Mouse (Mus musculus): ENCODE results near the gene Car9.
"Not testable (repeated sequence)": the region's sequence is repeated elsewhere in the genome, so short reads cannot be mapped to it uniquely, and the experiment has no call there.

Car9 gene

DNA sequence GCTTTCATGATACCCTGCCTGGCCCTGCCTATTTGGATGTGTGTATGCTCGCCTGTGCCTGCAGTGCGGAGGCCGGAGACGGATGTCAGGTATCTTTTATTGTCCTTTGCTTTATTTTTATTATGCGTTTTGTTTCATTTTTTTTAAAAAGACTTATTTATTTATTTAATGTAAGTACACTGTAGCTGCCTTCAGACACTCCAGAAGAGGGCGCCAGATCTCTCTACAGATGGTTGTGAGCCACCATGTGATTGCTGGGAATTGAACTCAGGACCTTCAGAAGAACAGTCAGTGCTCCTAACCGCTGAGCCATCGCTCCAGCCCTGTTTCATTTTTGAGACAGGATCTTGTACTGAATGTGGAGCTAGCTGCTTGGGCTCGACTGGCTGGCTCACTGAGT, 21.7 kb downstream of the Car9 start:
- no peak for DNase-seq (ENCODE audit: low read depth, low spot score)

DNA sequence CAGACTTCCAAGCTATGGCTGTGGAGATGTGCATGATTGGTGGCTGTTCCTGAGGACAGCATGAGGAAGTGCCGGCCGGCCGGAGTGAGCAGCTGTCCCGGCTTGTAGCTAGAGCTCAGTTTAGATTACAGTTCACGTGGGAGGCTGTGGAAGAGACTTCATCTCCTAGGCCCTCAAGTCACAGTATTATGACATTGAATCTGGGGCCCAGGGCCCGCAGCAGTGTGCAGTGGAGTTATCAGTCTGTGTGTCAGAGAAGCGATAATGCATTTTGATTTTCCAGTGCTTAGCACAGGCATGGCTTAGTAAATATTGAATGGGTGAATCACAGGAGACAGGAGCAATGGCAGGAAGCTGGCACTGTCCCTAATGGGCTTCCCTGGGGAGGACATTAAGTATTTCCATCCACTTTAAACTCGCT, 23.3 kb downstream of the Car9 start:
- no peak for DNase-seq (ENCODE audit: low read depth, low spot score)

GRCm38 (mm10) chr4:43530581-43530980, 23.8 kb downstream of the Car9 start:
- DNase-seq (ENCODE audit: low read depth, low spot score), result peak; percentile 69

GRCm38 (mm10) chr4:43533270-43533669, 26.5 kb downstream of the Car9 start:
- no peak for DNase-seq (ENCODE audit: low read depth, low spot score)

GRCm38 (mm10) chr4:43535628-43536027, 28.9 kb downstream of the Car9 start:
- no peak for DNase-seq (ENCODE audit: low read depth, low spot score)

DNA sequence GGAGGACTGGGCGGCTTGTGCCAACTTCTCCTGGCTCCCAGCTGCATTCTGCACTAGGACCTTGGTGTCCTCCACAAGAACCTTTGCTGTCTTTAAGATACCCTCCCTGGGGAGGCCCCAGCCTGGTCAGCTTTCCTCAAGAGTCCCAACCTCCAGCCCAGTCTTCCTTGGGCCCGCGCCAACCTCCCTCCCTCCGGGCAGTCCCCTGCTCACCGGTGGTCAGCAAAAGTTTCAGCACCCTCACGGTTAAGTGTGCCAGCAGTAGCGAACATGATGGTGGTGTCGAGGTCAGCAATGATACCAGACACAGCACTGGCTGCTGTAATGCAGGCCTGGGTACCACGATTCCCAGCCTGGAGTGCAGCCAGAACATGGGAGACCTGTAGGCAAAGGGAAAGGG, 29.3 kb downstream of the Car9 start:
- DNase-seq (ENCODE audit: low read depth, low spot score), result no peak

- DNase-seq (ENCODE audit: low read depth, low spot score), result no peak
Observed at GRCm38 (mm10) chr4:43542044-43542443, 35.3 kb downstream of the Car9 start.

DNA sequence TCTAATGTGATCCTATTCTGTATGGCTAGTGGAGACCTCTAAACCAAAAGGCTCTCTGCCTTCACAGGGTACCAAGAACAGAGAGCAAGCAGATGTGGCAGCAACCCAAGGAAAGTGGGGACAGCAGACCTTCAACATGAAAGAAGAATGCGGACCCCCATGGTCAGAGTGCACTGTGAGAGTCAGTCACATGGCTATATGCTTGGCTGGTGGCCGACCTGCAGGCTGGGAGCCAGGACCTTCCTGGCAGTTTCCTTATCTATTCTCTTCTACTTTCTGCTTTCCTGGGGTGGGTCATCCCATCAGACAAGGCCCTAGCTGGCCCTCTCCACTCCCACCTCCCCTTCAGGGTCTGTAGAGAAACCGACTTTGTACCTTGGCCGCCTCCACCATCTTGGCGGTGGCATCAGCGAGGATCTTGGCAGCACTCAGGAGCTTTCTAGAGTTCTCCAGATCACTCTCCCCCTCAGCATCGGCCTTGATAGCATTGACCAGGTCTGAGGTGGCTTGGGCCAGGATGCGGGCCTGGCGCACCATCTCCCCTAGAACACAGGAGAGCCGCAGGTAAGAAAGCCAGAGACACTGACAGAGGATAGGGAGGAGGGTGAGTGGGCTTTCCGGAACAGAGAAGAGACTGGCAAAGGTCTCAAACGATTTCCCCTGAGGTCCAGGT, 39.7 kb downstream of the Car9 start:
- no peak for DNase-seq (ENCODE audit: low read depth, low spot score)

GRCm38 (mm10) chr4:43547160-43547559, 40.4 kb downstream of the Car9 start:
- no peak for DNase-seq (ENCODE audit: low read depth, low spot score)

DNA sequence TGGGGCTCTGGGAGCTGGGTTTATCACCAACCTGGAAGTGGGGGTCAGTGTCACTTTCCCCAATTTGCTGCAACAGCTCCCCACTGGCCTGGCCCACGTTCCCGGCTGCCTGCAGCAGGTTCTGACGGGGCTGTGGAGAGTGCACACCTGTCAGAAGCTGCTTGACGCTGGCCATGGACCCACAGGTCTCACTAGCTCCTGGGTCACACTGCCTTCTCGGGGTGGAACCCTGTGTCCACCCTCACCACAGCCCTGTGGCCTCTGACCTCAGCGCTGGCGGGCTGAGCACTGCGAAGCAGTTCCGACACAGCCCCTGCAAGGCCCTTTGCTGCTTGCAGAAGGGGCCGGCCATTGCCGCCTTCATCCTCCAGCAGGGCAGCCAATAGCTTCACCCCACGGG, 42.3 kb downstream of the Car9 start:
- DNase-seq (ENCODE audit: low read depth, low spot score), result no peak

- DNase-seq (ENCODE audit: low read depth, low spot score), result not testable (repeated sequence)
Observed at GRCm38 (mm10) chr4:43551854-43552253, 45.1 kb downstream of the Car9 start.

GRCm38 (mm10) chr4:43552437-43552836, 45.7 kb downstream of the Car9 start:
- no peak for DNase-seq (ENCODE audit: low read depth, low spot score)

GRCm38 (mm10) chr4:43553891-43554290, 47.1 kb downstream of the Car9 start:
- DNase-seq (ENCODE audit: low read depth, low spot score), result no peak

DNA sequence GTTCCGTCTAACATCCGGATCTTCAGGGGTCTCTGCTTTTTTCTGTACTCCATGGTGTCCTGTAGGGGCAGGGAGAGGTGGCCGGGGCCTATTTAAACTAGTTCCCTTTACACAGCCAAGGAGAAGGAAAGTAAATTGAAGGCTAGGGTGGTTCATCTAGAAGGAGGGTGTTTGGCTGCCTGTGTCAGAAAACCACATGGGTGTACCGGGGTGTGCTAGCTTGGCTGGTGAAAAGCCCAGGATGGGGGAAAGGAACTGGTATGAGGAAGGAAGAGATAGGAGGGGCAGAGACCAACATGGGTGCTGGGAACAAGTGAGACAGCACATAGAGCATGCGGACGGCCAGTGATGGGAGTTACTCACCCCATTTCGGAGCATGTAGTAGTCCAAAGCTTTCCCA, 49.2 kb downstream of the Car9 start:
- DNase-seq (ENCODE audit: low read depth, low spot score), result no peak

GRCm38 (mm10) chr4:43558028-43558630, 51.4 kb downstream of the Car9 start:
- DNase-seq (ENCODE audit: low read depth, low spot score), result no peak

- DNase-seq (ENCODE audit: low read depth, low spot score), result no peak
Observed at GRCm38 (mm10) chr4:43558631-43559356, 52.0 kb downstream of the Car9 start.

DNA sequence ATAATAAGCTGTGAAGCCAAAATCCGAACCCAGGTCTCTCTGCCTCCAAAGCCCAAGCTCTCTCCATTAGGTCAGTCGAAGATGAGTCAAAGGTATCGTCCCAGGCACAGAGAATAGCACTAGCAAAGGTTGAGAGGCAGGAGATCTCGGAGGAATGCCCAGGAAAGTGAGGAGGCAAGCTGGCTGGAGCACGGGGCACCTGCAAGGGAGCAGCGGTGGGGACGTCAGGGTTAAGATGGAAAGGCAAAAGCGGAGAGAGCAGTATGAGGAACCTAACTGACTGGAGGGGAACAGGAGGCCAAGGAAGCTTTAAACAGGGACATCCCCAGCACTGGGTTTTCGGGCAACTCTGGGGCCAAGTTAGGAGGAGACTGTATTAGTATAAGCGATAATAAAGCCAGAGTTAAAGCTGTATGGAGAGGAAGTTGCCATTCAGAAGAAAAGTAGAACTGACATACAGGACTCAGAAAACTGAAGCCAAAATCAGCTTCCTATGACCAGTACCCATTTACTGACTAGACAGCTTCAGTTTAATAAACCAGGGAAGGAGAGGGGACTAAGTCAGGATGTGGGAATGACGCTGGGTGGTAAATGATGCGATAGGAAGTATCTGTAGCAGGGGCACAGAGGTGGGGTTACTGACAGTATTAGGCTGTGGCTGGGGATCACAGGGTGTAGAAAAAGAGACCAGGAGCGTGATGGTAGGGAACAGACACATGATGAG, 52.9 kb downstream of the Car9 start:
- DNase-seq (ENCODE audit: low read depth, low spot score), result no peak

DNA sequence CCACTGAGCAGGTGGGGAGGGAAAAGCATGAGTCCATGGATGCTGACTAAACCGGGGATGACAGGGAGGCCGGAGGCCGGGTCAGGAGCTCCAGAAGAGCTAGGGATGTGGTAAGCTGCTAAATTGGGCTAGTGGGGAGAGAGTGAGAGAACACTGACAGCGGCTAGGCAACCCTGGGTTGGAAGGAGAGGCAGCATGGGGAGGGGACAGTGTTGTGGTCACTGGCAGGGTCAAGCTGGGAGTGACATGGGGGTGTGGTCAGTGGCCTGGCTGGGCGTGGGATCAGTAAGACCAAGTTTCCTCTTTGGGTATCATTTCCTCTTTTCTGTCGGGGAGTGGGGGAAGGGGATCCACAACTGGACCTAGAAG, 53.5 kb downstream of the Car9 start:
- DNase-seq (ENCODE audit: low read depth, low spot score), result no peak

DNA sequence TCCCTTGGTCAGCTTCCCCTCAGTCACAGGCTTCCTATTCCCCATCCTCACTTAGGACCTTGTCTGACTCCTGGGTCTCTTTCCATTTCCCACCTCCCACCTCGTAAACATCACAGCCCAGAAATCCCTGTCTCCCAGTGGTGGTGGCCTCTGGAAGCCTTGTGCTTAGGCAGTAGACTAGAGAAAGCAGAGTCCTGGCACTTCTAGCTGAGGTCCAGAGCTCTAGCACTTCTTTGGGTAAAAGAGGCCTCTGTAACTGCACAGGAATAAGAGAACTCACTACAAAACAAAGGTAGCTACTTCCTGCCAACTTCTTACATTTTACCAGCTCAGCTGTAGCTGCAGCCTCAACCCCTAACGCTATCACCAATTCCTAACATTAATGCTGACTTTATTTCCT, 54.2 kb downstream of the Car9 start:
- no peak for DNase-seq (ENCODE audit: low read depth, low spot score)

DNA sequence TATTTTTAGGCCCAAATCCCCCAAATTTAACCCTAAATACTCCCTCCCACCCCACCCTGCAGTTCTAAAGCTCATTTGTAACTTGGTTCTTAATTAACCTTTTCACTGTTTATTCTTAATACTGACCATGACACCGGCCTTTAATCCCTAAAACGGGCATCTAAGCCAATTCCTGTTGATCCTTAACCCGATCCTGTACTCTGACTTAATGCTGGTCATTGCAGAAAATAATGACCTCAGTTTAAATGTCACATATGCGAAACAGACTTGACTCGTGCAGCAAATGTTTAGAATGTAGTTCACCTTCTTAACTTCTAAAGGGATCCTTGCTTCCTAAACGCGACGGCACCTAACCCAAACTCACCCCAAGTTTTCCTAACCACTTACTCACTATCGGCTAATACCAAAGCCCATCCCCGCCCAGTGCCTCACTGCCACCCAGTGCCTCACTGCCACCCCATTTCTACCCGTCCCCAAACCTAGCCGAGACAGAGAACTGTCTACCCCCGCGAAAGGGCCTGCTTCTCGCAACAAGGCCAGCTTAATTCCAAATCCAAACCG, 54.8 kb downstream of the Car9 start:
- DNase-seq (ENCODE audit: low read depth, low spot score), result no peak

DNA sequence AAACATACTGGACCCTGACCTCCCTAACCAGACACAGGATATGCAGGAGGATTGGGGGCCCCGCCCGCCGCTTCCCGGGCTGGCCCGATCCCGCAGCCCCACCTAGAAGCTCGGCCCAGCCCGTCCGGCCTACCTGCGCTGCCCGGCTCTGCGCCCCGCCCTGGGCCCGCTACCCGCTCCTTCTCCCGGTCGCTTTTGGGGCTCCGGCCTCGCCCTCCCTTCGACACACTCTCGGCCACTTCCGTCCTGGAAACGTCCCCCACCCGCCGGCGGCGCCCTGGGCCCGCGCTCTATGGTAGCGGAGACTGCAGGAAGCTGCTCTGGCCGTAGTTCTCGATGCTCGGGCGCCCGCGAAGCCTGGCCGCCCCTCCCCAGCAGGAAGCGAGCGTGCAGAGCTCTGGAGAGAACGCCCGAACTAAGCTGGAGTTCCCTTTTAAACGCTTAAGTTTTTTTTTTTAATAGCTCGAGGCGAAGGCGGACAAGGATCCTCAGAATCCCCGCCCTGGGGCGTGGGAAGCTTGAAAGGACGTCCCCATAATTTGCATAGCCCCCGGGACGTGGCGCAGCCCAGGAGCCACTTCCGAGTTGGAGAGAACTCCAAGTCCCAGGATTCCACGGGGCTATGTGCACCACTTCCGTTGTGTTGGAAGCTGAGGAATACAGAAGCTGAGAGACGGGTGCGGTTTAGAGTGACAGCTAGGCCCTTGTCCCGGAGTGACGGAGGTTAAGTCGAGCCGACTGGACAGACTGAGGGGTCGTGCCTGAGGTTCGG, 55.4 kb downstream of the Car9 start, which contains the start of the genes Creb3 and Tln1:
Gene Creb3, plus strand, starts transcription at position 336 of the 772 bp plus-strand sequence.
Gene Tln1, minus strand, starts transcription at position 695 of the 772 bp plus-strand sequence.
- DNase-seq (ENCODE audit: low read depth, low spot score), result peak; percentile 90

All from c-Kit-negative CD71-positive TER-119-positive erythroid progenitor cells, embryonic 14.5 days (primary cell).